Mouse (Mus musculus): ENCODE results near the gene Tmem50b. TPM values are rescaled to one million over a fixed set of nuclear protein-coding genes. Genes with fewer than 3 reads are reported as not detected.
A peak's percentile ranks its signal among the peaks of the same experiment; 100 is the strongest.

The Tmem50b gene
- polyA plus RNA-seq, 1 experiment from 2014 or later: 32.7 TPM

DNA sequence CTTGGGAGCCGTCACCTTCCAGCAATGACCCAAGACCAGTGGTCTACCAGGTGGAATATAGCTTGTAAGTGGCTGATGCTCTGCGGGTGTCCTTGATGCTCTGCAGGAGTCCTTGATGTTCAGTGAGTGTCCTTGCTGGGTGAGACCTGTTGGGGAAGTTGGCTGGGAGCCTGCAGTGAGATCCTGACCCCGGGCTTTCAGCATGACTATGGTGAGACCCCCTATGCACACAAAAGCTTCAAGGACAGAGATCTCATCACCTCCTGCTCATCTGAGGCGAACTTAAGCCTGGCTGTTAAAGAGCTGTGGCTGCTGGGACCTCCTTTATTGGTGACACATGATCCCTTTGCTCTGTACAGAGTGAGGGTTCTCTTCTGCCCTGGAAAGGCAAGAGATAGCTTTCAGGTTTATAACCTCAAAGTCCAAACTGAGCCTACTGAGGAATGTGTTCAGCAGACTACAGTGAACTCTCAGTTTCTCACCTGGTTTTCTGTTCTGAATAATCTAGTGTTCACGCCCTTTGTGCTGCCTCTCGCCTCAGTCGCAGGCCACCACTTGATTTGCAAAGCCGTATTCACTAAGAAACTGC is 42.5 kb downstream of the Tmem50b start:
- Histone ChIP-seq H3K4me3 (no peak overlapping the region), H3K36me3 (replicated peaks) (peaks cover 33% of the 10 kb centered on the region), H3K4me1 (peaks cover 37% of the 10 kb centered on the region), H3K27ac (no peak overlapping the region), H3K9me3 (no peaks in the 10 kb centered on the region), H3K27me3 (ENCODE audit: poor library complexity, severe bottlenecking) (no peaks in the 10 kb centered on the region)
- 90% methylated on average over 8 of the region's 8 CpGs for WGBS
- DNase-seq (ENCODE audit: extremely low spot score, low spot score): no peak

- Histone ChIP-seq H3K27me3 (ENCODE audit: poor library complexity, severe bottlenecking) (no peaks in the 10 kb centered on the region), H3K9me3 (no peaks in the 10 kb centered on the region), H3K27ac (peak overlapping the region; percentile 30; the same call in 1 of the 2 replicates), H3K4me1 (peaks cover 52% of the 10 kb centered on the region), H3K4me3 (no peak overlapping the region), H3K36me3 (replicated peaks) (peaks cover 23% of the 10 kb centered on the region)
- no peak for DNase-seq (ENCODE audit: extremely low spot score, low spot score)
- WGBS: 71% methylated on average over 12 of the region's 12 CpGs
Observed at GRCm38 (mm10) chr16:91553625-91554024, 44.0 kb downstream of the Tmem50b start.

DNA sequence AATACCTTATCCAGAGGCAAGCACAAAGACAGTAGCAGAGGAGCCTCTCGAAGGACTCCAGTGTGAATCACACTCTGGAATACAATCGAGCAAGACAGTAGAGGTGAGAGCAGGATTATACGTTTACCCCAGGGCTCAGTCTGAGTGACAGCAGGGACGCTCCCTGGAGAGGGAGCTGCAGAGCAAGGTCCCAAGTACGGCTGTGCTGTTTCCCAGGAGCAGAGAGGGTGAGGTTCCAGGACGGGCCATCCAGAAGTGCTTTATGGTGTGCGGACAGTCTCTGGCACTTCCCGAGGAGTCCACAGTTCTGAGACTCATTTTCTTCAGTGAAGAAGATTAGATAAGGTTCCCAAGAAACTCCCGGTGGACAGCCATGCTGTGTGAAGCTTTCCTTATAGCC is 45.5 kb downstream of the Tmem50b start:
- DNase-seq (ENCODE audit: extremely low spot score, low spot score): no peak
- no peaks in the 10 kb centered on the region for H3K9me3 ChIP-seq
- WGBS: 67% methylated on average over 9 of the region's 9 CpGs
- H3K4me3 ChIP-seq: no peak overlapping the region
- peaks cover 67% of the 10 kb centered on the region for H3K4me1 ChIP-seq
- no peak overlapping the region for H3K27ac ChIP-seq
- H3K36me3 ChIP-seq (replicated peaks): peaks cover 14% of the 10 kb centered on the region
- 0 out of 2 replicates have a peak, but pooled peaks cover 4% of the 10 kb centered on the region for H3K27me3 ChIP-seq (ENCODE audit: poor library complexity, severe bottlenecking)

DNA sequence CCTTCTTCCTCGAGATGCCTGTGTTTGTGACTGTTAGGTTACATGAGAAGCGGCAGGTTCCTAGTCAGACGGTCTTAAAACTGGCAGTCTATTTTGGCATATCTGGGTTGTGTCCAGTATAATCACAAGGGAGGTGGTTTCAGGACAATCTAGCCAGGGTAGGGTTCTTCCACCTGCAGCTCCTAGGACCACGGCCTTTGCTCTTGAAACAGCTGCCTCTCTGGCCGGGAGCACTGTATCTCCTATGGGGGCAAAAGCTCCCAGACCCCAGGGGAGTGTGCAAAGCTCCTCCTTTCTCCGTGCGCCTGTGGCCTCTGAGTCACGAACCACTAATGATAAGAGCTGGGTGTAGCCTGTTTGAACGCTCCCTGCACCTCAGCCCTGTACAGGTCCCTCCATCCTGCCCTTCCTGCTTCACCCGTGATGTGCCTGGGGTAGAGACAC is 46.5 kb downstream of the Tmem50b start:
- Histone ChIP-seq H3K4me3 (no peak overlapping the region), H3K4me1 (peaks cover 71% of the 10 kb centered on the region), H3K36me3 (replicated peaks) (peaks cover 14% of the 10 kb centered on the region), H3K27ac (no peak overlapping the region), H3K9me3 (no peaks in the 10 kb centered on the region), H3K27me3 (ENCODE audit: poor library complexity, severe bottlenecking) (peaks cover 7% of the 10 kb centered on the region)
- WGBS: 81% methylated on average over 10 of the region's 10 CpGs
- DNase-seq (ENCODE audit: extremely low spot score, low spot score): no peak

- Histone ChIP-seq H3K27me3 (ENCODE audit: poor library complexity, severe bottlenecking) (peaks cover 18% of the 10 kb centered on the region), H3K4me1 (peaks cover 75% of the 10 kb centered on the region), H3K4me3 (no peak overlapping the region), H3K9me3 (no peaks in the 10 kb centered on the region), H3K27ac (no peak overlapping the region), H3K36me3 (replicated peaks) (peaks cover under 1% of the 10 kb centered on the region; the same call in 1 of the 2 replicates)
- 63% methylated on average over 5 of the region's 5 CpGs for WGBS
- no peak for DNase-seq (ENCODE audit: extremely low spot score, low spot score)
Observed at GRCm38 (mm10) chr16:91549616-91550015, 48.0 kb downstream of the Tmem50b start.

- no peaks in the 10 kb centered on the region for H3K9me3 ChIP-seq
- no peak overlapping the region for H3K27ac ChIP-seq
- WGBS: 77% methylated on average over 2 of the region's 2 CpGs
- H3K4me3 ChIP-seq: 0 out of 2 replicates have a peak overlapping the region, but pooled peaks have one; percentile 13
- peaks cover 18% of the 10 kb centered on the region for H3K27me3 ChIP-seq (ENCODE audit: poor library complexity, severe bottlenecking)
- no peaks in the 10 kb centered on the region for H3K36me3 ChIP-seq (replicated peaks)
- no peak for DNase-seq (ENCODE audit: extremely low spot score, low spot score)
- H3K4me1 ChIP-seq: peaks cover 70% of the 10 kb centered on the region
Observed at GRCm38 (mm10) chr16:91548996-91549395, 48.6 kb downstream of the Tmem50b start.

DNA sequence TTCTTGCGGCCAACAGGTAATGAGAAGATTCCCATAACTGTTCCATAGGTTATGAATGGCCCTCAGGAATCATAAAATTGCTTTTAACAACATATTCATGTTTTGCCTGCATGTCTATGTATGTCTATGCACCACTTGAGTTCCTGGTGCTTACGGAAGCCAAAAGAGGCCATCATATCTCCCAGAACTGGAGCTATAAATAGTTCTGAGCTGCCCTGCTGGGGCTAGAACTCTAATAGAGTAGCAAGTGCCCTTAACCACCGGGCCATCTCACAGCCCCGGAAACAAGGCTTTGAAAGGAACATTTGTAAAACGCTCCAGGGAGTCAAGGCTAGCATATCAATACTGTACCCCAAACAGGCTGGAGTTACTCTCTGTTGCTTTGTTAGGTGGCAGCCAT is 49.0 kb downstream of the Tmem50b start:
- Histone ChIP-seq H3K4me1 (peaks cover 65% of the 10 kb centered on the region), H3K27ac (no peak overlapping the region), H3K27me3 (ENCODE audit: poor library complexity, severe bottlenecking) (peaks cover 18% of the 10 kb centered on the region), H3K4me3 (peak overlapping the region; percentile 13; the same call in 1 of the 2 replicates), H3K36me3 (replicated peaks) (no peaks in the 10 kb centered on the region), H3K9me3 (no peaks in the 10 kb centered on the region)
- 59% methylated on average over 5 of the region's 5 CpGs for WGBS
- DNase-seq (ENCODE audit: extremely low spot score, low spot score): no peak

- Histone ChIP-seq H3K9me3 (no peaks in the 10 kb centered on the region), H3K4me3 (peak overlapping the region; percentile 88), H3K36me3 (replicated peaks) (no peaks in the 10 kb centered on the region), H3K27ac (no peak overlapping the region), H3K4me1 (peaks cover 61% of the 10 kb centered on the region), H3K27me3 (ENCODE audit: poor library complexity, severe bottlenecking) (peaks cover 18% of the 10 kb centered on the region)
- no peak for DNase-seq (ENCODE audit: extremely low spot score, low spot score)
- WGBS: 59% methylated on average over 5 of the region's 5 CpGs
Observed at GRCm38 (mm10) chr16:91547974-91548373, 49.6 kb downstream of the Tmem50b start.

DNA sequence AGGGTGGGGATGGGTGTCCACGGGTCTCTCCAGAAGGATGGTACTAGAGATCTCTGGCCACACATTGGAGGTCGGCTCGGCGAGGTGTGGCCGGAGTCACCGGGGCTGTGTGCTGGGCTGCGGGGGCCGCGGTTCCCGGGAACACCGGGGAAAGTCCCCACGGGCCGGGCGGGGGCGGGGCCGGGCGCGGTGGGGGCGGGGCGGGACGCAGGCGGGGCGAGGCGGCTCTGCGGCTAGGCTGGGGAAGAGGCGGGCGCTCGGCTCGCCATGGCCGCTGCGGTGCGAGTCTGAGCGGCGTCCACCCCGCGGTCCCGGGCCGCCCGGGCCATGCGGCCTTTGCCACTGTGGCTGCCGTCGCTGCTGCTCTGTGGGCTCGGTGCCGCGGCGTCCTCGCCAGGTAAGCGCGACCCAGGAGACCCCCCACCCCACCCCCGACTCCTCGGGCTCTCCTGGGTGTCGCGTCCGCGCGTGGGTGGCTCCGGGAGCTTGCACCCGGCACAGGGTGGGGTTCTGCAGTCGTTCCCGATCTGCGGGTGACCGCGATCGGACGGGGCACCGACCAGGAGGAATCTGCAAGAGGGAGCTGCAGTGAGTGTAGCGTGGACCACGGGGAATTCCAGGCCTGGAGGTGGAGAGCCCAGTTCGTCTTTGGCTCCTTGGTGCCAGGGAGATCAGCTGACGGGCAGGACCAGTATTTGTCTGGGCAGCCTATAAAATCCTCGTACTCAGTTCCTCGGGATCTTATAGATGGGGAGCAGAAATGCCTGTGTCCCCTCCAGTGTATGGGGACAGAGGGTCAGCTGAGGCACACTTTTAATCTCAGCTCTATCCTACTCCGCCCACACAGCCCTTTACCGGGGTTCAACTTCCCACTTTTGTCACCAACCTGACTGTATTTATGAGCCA is 50.5 kb downstream of the Tmem50b start, which contains the start of gene Ifngr2:
Gene Ifngr2 (plus strand): TSS at position 237 of the 906 bp plus-strand sequence.
- Histone ChIP-seq H3K4me3 (peak within 1 kb of the TSS; percentile 88), H3K9me3 (no peaks in the 10 kb centered on the region), H3K4me1 (peaks cover 59% of the 10 kb centered on the region), H3K36me3 (replicated peaks) (no peaks in the 10 kb centered on the region), H3K27ac (peak within 1 kb of the TSS; percentile 93), H3K27me3 (ENCODE audit: poor library complexity, severe bottlenecking) (peaks cover 18% of the 10 kb centered on the region)
- peak; percentile 63 for DNase-seq (ENCODE audit: extremely low spot score, low spot score)
- under 1% methylated on average over 74 of the region's 74 CpGs for WGBS

DNA sequence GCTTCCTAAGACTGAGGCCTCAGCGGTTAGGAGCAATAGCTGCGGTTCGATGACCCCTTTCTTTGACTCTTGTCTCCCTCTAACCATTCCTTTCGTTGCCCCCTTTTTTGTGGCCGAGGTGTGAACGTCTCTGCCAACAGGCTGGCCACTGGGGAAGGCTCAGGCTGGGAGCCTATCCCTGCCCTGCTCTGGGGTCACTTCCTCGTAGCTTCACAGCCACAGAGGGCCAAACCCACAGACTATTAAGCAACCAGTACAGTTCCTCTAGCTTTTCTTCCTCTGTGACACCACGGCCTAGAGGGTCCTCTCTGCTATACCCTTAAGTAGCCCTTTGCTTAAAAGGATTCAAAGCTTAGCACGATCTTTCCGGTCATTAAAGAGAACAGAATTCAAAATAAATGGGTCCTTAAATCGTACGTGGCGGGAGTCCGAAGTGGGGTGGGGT is 51.2 kb downstream of the Tmem50b start:
- no peaks in the 10 kb centered on the region for H3K36me3 ChIP-seq (replicated peaks)
- peak overlapping the region; percentile 88 for H3K4me3 ChIP-seq
- 20% methylated on average over 14 of the region's 14 CpGs for WGBS
- peak overlapping the region; percentile 93 for H3K27ac ChIP-seq
- peaks cover 18% of the 10 kb centered on the region for H3K27me3 ChIP-seq (ENCODE audit: poor library complexity, severe bottlenecking)
- no peak for DNase-seq (ENCODE audit: extremely low spot score, low spot score)
- peaks cover 59% of the 10 kb centered on the region for H3K4me1 ChIP-seq
- H3K9me3 ChIP-seq: no peaks in the 10 kb centered on the region

GRCm38 (mm10) chr16:91545597-91546281 is 51.9 kb downstream of the Tmem50b start:
- H3K4me3 ChIP-seq: 0 out of 2 replicates have a peak overlapping the region, but pooled peaks have one; percentile 88

GRCm38 (mm10) chr16:91543619-91544018 is 54.0 kb downstream of the Tmem50b start:
- WGBS: 96% methylated on average over 1 of the region's 1 CpGs
- Histone ChIP-seq H3K36me3 (replicated peaks) (no peaks in the 10 kb centered on the region), H3K4me1 (peaks cover 39% of the 10 kb centered on the region), H3K27ac (no peak overlapping the region), H3K9me3 (no peaks in the 10 kb centered on the region), H3K4me3 (no peak overlapping the region), H3K27me3 (ENCODE audit: poor library complexity, severe bottlenecking) (peaks cover 18% of the 10 kb centered on the region)
- no peak for DNase-seq (ENCODE audit: extremely low spot score, low spot score)

More at GRCm38 (mm10) chr16:91545597-91546281, 51.9 kb downstream of the Tmem50b start:
- H3K9me3 ChIP-seq: no peaks in the 10 kb centered on the region
- peaks cover 56% of the 10 kb centered on the region for H3K4me1 ChIP-seq
- 72% methylated on average over 10 of the region's 10 CpGs for WGBS
- H3K36me3 ChIP-seq (replicated peaks): no peaks in the 10 kb centered on the region
- peaks cover 18% of the 10 kb centered on the region for H3K27me3 ChIP-seq (ENCODE audit: poor library complexity, severe bottlenecking)
- DNase-seq (ENCODE audit: extremely low spot score, low spot score): no peak
- no peak overlapping the region for H3K27ac ChIP-seq

All from forebrain, embryonic 10.5 days (tissue).